Mouse (Mus musculus) G1E (cell line): ENCODE data around the gene Masp1. TPM values are rescaled to one million over a fixed set of nuclear protein-coding genes. Genes with fewer than 3 reads are reported as not detected.

Experiments used
- ATAC-seq: 2 replicates; pipeline ENCODE4 v1.8.0; 2016; ENCODE audit warnings: mild to moderate bottlenecking; ENCODE audit not compliant: insufficient number of reproducible peaks, poor library complexity, low FRiP score, severe bottlenecking; ENCODE audit errors: extremely low read depth
- DNase-seq: peaks from one replicate; pipeline ENCODE4 v3.0.0; 2012; ENCODE audit warnings: low spot score
- H3K27me3 ChIP-seq: 2 replicates; pipeline ENCODE4 v1.6.1; 2012; ENCODE audit warnings: mild to moderate bottlenecking, low read length, inconsistent platforms; ENCODE audit not compliant: insufficient read depth
- H3K36me3 ChIP-seq: replicated peaks from 2 replicates; pipeline ENCODE3; 2012; ENCODE audit warnings: mild to moderate bottlenecking, inconsistent platforms
- H3K4me1 ChIP-seq: 2 replicates; pipeline ENCODE4 v1.6.1; 2012; ENCODE audit warnings: low read depth, low read length, inconsistent platforms, mixed read lengths; ENCODE audit not compliant: insufficient read depth
- H3K4me3 ChIP-seq: 2 replicates; pipeline ENCODE4 v1.5.1; 2012; ENCODE audit warnings: low read depth, mild to moderate bottlenecking, inconsistent platforms, low read length, moderate library complexity, mixed read lengths
- H3K9me3 ChIP-seq: replicated peaks from 2 replicates; pipeline ENCODE4 v1.6.1; 2012; ENCODE audit warnings: inconsistent platforms
- CTCF ChIP-seq: IDR thresholded peaks from 2 replicates; pipeline ENCODE4 v1.5.1; 2012; ENCODE audit warnings: low read depth, low read length, inconsistent platforms, mixed read lengths
- GATA1 ChIP-seq: IDR thresholded peaks from 2 replicates; pipeline ENCODE4 v1.6.1; 2012; ENCODE audit warnings: borderline replicate concordance, low read length, inconsistent platforms, mixed read lengths
- GATA2 ChIP-seq: IDR thresholded peaks from 2 replicates; pipeline ENCODE4 v1.6.1; 2012; ENCODE audit warnings: low read depth, low read length, inconsistent platforms, borderline replicate concordance
- POLR2AphosphoS5 ChIP-seq: IDR thresholded peaks from 2 replicates; pipeline ENCODE4 v1.6.1; 2012; ENCODE audit warnings: low read depth, low read length, inconsistent platforms; ENCODE audit not compliant: insufficient replicate concordance
- TAL1 ChIP-seq: conservative IDR thresholded peaks from 2 replicates; pipeline ENCODE4 v1.6.1; 2012; ENCODE audit warnings: low read depth, low read length, inconsistent platforms, mixed read lengths
- polyA plus RNA-seq: library from polyadenylated mRNA; stranded (reverse); fragments of >175 nt; gene quantifications from 2 replicates; pipeline ENCODE4 v1.2.3, GENCODE M21; 2012
- total RNA-seq, 2 experiments: library from RNA; stranded (forward) in 1 of 2; stranded (reverse) in 1 of 2; fragments of 200-1000 nt in 1 of 2; fragments of >200 nt in 1 of 2; fragmentation: Nextera tagmentation in 1 of 2; gene quantifications; 2 replicates each; pipeline ENCODE4 v1.2.3; 2014 to 2017

The Masp1 gene
- total and polyA plus RNA-seq, 3 experiments, result 0.27 TPM; not detected in 2

- Histone ChIP-seq H3K9me3 (peaks cover 5% of the 10 kb centered on the region; the same call in 1 of the 2 replicates), H3K27me3 (no peaks in the 10 kb centered on the region), H3K36me3 (no peaks in the 10 kb centered on the region), H3K4me1 (no peaks in the 10 kb centered on the region), H3K4me3 (no peak overlapping the region)
- ATAC-seq, result no peak
- DNase-seq, result no peak
- no peak for TF ChIP-seq POLR2AphosphoS5
Observed at GRCm38 (mm10) chr16:23476598-23476997, 44.0 kb downstream of the Masp1 start.

- TF ChIP-seq GATA1 (no peak), CTCF (no peak), TAL1 (no peak), GATA2 (no peak), POLR2AphosphoS5 (no peak)
- DNase-seq (no peak), ATAC-seq (no peak)
- H3K4me3 ChIP-seq, result no peak overlapping the region
- H3K4me1 ChIP-seq, result no peaks in the 10 kb centered on the region
- H3K9me3 ChIP-seq, result peaks cover 7% of the 10 kb centered on the region; the same call in 1 of the 2 replicates
- H3K36me3 ChIP-seq, result no peaks in the 10 kb centered on the region
- H3K27me3 ChIP-seq, result no peaks in the 10 kb centered on the region
Observed at GRCm38 (mm10) chr16:23475651-23476050, 45.0 kb downstream of the Masp1 start.

- Histone ChIP-seq H3K4me1 (no peaks in the 10 kb centered on the region), H3K4me3 (no peak overlapping the region), H3K27me3 (no peaks in the 10 kb centered on the region), H3K9me3 (peaks cover 16% of the 10 kb centered on the region), H3K36me3 (no peaks in the 10 kb centered on the region)
- TF ChIP-seq CTCF, result no peak
- no peak for TF ChIP-seq POLR2AphosphoS5
- TF ChIP-seq TAL1, result no peak
- no peak for ATAC-seq
- no peak for DNase-seq
Observed at GRCm38 (mm10) chr16:23472046-23472445, 48.6 kb downstream of the Masp1 start.

GRCm38 (mm10) chr16:23471551-23471950 is 49.1 kb downstream of the Masp1 start:
- ATAC-seq (no peak), DNase-seq (no peak)
- TF ChIP-seq GATA1 (no peak), GATA2 (no peak), POLR2AphosphoS5 (no peak), CTCF (no peak), TAL1 (no peak)

GRCm38 (mm10) chr16:23463671-23464347 is 56.8 kb downstream of the Masp1 start:
- ATAC-seq (no peak), DNase-seq (no peak)
- Histone ChIP-seq H3K4me1 (no peaks in the 10 kb centered on the region), H3K36me3 (no peaks in the 10 kb centered on the region), H3K9me3 (no peaks in the 10 kb centered on the region), H3K27me3 (no peaks in the 10 kb centered on the region), H3K4me3 (no peak overlapping the region)
- no peak for TF ChIP-seq GATA2
- TF ChIP-seq TAL1, result no peak
- TF ChIP-seq CTCF, result no peak
- no peak for TF ChIP-seq GATA1
- TF ChIP-seq POLR2AphosphoS5, result no peak

More at GRCm38 (mm10) chr16:23471551-23471950, 49.1 kb downstream of the Masp1 start:
- Histone ChIP-seq H3K4me1 (no peaks in the 10 kb centered on the region), H3K36me3 (no peaks in the 10 kb centered on the region), H3K27me3 (no peaks in the 10 kb centered on the region), H3K4me3 (no peak overlapping the region), H3K9me3 (peaks cover 16% of the 10 kb centered on the region)

GRCm38 (mm10) chr16:23458906-23459588 is 61.6 kb downstream of the Masp1 start:
- Histone ChIP-seq H3K4me3 (no peak overlapping the region), H3K36me3 (no peaks in the 10 kb centered on the region), H3K9me3 (0 out of 2 replicates have a peak, but pooled peaks cover 5% of the 10 kb centered on the region), H3K4me1 (no peaks in the 10 kb centered on the region), H3K27me3 (no peaks in the 10 kb centered on the region)
- DNase-seq (no peak), ATAC-seq (no peak)
- TF ChIP-seq GATA2, result no peak
- no peak for TF ChIP-seq GATA1
- no peak for TF ChIP-seq CTCF
- no peak for TF ChIP-seq TAL1
- no peak for TF ChIP-seq POLR2AphosphoS5
